Mouse (Mus musculus) forebrain, embryonic 15.5 days (tissue): ENCODE data around the gene Tmigd3. TPM values are rescaled to one million over a fixed set of nuclear protein-coding genes. Genes with fewer than 3 reads are reported as not detected.

Experiments used
- ATAC-seq: fragments of 200-750 bp; cut with Nextera tagmentation; replicated peaks from 2 replicates; pipeline ENCODE4 v1.8.0; 2017; ENCODE audit warnings: mild to moderate bottlenecking, moderate TSS enrichment, moderate library complexity
- H3K27ac ChIP-seq: fragments of 300-500 bp; sonication (generic); replicated peaks from 2 replicates; pipeline ENCODE4 v1.5.1; 2015; ENCODE audit warnings: mild to moderate bottlenecking, inconsistent platforms
- H3K27me3 ChIP-seq: fragments of 300-500 bp; sonication (generic); 2 replicates; pipeline ENCODE4 v1.6.1; 2015; ENCODE audit warnings: inconsistent platforms
- H3K36me3 ChIP-seq: fragments of 300-500 bp; sonication (generic); 2 replicates; pipeline ENCODE4 v1.6.1; 2015; ENCODE audit warnings: mild to moderate bottlenecking, inconsistent platforms
- H3K4me1 ChIP-seq: fragments of 300-500 bp; sonication (generic); 2 replicates; pipeline ENCODE4 v1.6.1; 2015; ENCODE audit warnings: inconsistent platforms
- H3K4me2 ChIP-seq: fragments of 300-500 bp; sonication (generic); replicated peaks from 2 replicates; pipeline ENCODE4 v1.6.1; 2015; ENCODE audit warnings: mild to moderate bottlenecking, inconsistent platforms
- H3K4me3 ChIP-seq: fragments of 300-500 bp; sonication (generic); 2 replicates; pipeline ENCODE4 v1.5.1; 2015; ENCODE audit warnings: mild to moderate bottlenecking, inconsistent platforms
- H3K9ac ChIP-seq: fragments of 300-500 bp; sonication (generic); replicated peaks from 2 replicates; pipeline ENCODE4 v1.6.1; 2015; ENCODE audit warnings: mild to moderate bottlenecking, inconsistent platforms
- H3K9me3 ChIP-seq: fragments of 300-500 bp; sonication (generic); 2 replicates; pipeline ENCODE4 v1.6.1; 2016; ENCODE audit warnings: inconsistent platforms
- WGBS: fragments of 180-500 bp; shearing (Covaris S2); methylation state at CpG from one replicate; pipeline ENCODE4 v1.1.7; 2015; ENCODE audit warnings: mixed read lengths; 5-methylcytosine and 5-hydroxymethylcytosine counted together
- polyA plus RNA-seq: library from polyadenylated mRNA; unstranded; fragments of >200 nt; fragmentation: Nextera tagmentation; extraction: Ambion mirVana; gene quantifications from 2 replicates; pipeline ENCODE4 v1.2.1, GENCODE M21; 2015

The Tmigd3 gene
- polyA plus RNA-seq, 1 experiment from 2014 or later = 0.24 TPM

DNA sequence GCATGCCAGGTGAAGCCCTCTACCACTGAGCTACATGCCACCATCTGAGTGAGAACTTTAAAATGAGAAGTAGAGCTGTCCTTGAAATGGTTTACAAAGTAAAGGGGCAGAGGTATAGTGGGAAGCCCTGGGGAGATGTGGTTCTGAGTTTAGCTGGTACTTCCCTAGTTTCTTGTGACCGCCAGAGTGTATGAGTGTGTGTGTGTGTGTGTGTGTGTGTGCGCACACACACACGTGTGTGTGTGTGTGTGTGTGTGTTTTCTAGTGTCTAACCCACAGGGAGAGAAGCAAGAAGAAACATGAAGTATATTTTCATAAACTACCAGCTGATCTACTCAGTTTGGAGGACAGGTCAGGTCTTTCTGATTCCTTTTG lies 57.5 kb downstream of the Tmigd3 start:
- H3K36me3 ChIP-seq = no peaks in the 10 kb centered on the region
- ATAC-seq = no peak
- no peaks in the 10 kb centered on the region for H3K27me3 ChIP-seq
- no peaks in the 10 kb centered on the region for H3K4me1 ChIP-seq
- H3K4me3 ChIP-seq = no peak overlapping the region
- WGBS = 88% methylated on average over 3 of the region's 3 CpGs
- no peak overlapping the region for H3K9ac ChIP-seq
- H3K9me3 ChIP-seq = no peaks in the 10 kb centered on the region
- H3K27ac ChIP-seq = no peak overlapping the region
- no peak overlapping the region for H3K4me2 ChIP-seq

DNA sequence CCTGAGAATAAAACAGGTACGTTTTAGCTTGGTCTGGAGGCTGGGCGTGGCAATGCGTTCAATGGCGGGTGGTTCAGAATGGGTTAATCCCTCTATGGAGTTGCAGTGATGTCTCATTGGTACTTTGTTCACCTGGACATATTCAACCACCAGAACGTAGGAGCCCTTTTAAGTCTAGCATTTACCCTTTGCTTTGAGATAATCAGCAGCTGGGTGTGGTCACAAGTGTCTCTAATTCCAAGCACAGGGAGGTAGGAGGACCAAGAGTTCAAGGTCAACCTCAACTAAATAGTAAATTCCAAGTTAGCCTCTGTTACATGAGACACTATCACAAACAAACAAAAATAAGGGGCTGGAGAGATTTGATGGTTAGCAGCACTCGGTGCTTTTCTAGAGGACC lies 58.1 kb downstream of the Tmigd3 start:
- Histone ChIP-seq H3K4me1 (no peaks in the 10 kb centered on the region), H3K27ac (no peak overlapping the region), H3K9ac (no peak overlapping the region), H3K9me3 (no peaks in the 10 kb centered on the region), H3K4me3 (no peak overlapping the region), H3K36me3 (no peaks in the 10 kb centered on the region), H3K27me3 (no peaks in the 10 kb centered on the region), H3K4me2 (no peak overlapping the region)
- ATAC-seq = no peak
- WGBS = 85% methylated on average over 6 of the region's 6 CpGs

DNA sequence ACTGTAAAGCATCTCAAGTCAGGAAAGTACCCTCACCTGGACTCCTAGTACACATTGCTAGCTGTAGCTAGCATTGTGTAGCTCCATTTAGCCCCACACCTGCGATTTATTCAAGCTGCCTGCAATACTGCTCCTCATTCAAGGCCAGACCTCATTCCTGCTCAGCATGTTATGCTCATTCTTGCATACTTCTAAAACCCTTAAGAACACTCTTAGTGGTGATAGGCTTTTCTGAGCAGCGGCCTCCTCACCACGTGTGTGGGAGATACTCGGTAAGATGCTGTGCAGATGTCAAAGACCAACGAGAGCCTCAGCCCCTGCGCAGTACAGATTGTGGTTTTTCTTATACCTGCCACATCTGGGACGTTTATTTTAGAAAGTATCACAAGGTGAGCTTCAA lies 59.1 kb downstream of the Tmigd3 start:
- no peak overlapping the region for H3K4me2 ChIP-seq
- 87% methylated on average over 7 of the region's 7 CpGs for WGBS
- ATAC-seq = no peak

DNA sequence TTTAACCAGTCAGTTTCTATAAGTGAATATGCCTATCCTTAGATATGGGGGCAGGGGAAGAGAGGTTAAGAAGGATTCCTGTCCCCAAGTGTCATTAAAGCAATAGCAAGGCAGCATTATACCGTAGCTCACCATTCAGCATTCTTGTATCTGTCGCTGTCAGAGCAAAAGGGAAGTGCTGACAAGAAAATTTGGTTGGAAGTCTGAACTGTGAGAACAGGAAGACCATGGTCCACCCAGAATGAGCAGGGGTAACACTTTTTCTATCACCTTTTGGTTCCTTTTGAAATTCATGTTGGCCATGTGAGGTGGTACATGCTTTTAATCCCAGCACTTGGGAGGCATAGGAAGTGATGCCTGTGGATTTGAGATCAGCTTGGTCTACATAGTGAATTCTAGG lies 60.4 kb downstream of the Tmigd3 start:
- Histone ChIP-seq H3K4me3 (no peak overlapping the region), H3K9me3 (no peaks in the 10 kb centered on the region), H3K9ac (no peak overlapping the region), H3K4me2 (no peak overlapping the region), H3K4me1 (no peaks in the 10 kb centered on the region), H3K36me3 (no peaks in the 10 kb centered on the region), H3K27me3 (no peaks in the 10 kb centered on the region), H3K27ac (no peak overlapping the region)
- ATAC-seq = no peak
- 93% methylated on average over 2 of the region's 2 CpGs for WGBS

More for the DNA sequence above, 59.1 kb downstream of the Tmigd3 start:
- Histone ChIP-seq H3K9ac (no peak overlapping the region), H3K4me3 (no peak overlapping the region), H3K36me3 (no peaks in the 10 kb centered on the region), H3K27me3 (no peaks in the 10 kb centered on the region), H3K9me3 (no peaks in the 10 kb centered on the region), H3K4me1 (no peaks in the 10 kb centered on the region), H3K27ac (no peak overlapping the region)

DNA sequence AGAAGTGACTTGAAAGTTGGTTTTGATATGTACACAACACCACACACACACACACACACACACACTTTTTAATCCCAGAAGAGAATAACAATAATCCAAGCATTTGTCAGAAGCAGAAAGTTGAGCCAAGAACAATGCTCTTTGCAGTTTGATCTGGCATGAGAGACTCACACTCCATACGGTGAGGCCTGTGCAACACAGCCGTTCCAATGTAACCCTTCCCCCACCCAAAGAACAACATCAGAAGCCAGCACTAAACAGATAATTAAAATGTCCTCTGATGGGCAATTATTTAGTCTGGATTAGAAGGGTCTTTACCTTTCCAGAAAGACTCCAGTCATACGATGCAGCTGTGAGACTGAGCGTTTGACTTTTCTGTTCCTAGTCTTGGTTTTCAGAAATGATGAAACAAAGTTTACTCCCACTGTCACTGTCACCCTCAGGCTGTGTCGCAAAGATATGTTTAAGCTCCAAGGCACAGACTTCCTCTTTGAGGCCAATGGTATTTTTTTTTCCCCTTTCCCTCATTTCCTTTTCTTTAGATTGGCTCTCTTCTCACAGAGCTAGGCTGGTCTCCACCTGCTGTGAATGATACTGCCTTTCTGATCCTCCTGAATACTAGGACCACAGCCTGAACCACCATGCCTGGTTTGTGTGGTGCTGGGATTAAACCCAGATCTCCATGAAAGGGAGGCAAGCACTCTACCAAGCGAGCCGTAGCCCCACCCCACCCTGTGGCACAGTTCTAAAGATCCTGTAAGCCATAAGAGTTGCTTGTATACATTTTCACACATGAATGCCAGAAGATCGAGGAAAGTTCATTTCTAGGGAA lies 61.8 kb downstream of the Tmigd3 start, which contains the start of gene I830077J02Rik:
Gene I830077J02Rik, minus strand, starts transcription at position 425 of the 832 bp plus-strand sequence.
- no peak within 1 kb of the TSS for H3K4me2 ChIP-seq
- H3K9me3 ChIP-seq = no peaks in the 10 kb centered on the region
- no peak within 1 kb of the TSS for H3K4me3 ChIP-seq
- H3K36me3 ChIP-seq = peaks cover 7% of the 10 kb centered on the region; the same call in 1 of the 2 replicates
- ATAC-seq = no peak
- WGBS = 90% methylated on average over 8 of the region's 8 CpGs
- H3K4me1 ChIP-seq = no peaks in the 10 kb centered on the region
- H3K9ac ChIP-seq = no peak within 1 kb of the TSS
- H3K27me3 ChIP-seq = no peaks in the 10 kb centered on the region
- no peak within 1 kb of the TSS for H3K27ac ChIP-seq

- no peaks in the 10 kb centered on the region for H3K9me3 ChIP-seq
- no peak overlapping the region for H3K4me3 ChIP-seq
- 91% methylated on average over 6 of the region's 6 CpGs for WGBS
- no peaks in the 10 kb centered on the region for H3K27me3 ChIP-seq
- no peak for ATAC-seq
- H3K9ac ChIP-seq = no peak overlapping the region
- H3K4me2 ChIP-seq = no peak overlapping the region
- no peak overlapping the region for H3K27ac ChIP-seq
- peaks cover 11% of the 10 kb centered on the region; the same call in 1 of the 2 replicates for H3K36me3 ChIP-seq
- no peaks in the 10 kb centered on the region for H3K4me1 ChIP-seq
These were observed 63.2 kb downstream of the Tmigd3 start for GRCm38 (mm10) chr3:105933926-105934325.

DNA sequence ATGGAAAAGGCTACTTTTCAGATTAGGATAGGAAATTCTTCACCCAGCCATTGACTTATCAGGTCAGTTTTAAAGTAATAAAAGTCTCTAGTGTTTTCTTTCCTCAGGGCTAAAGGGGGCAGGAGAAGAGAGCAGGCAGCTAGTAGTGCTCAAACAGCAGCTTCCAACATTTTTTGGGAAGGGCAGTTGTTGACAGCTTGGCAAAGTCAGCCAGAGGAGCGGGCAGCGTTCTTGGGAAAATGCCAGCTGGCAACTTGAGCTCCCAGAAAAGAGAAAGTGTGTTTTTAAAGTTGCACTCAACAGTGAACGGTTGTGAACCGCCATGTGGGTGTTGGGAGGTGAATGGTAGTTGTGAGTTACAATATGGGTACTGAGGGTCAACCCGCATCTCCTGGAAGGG lies 64.3 kb downstream of the Tmigd3 start:
- no peak overlapping the region for H3K27ac ChIP-seq
- H3K9me3 ChIP-seq = no peaks in the 10 kb centered on the region
- H3K4me2 ChIP-seq = no peak overlapping the region
- no peaks in the 10 kb centered on the region for H3K4me1 ChIP-seq
- H3K4me3 ChIP-seq = no peak overlapping the region
- no peak for ATAC-seq
- 63% methylated on average over 5 of the region's 5 CpGs for WGBS
- H3K27me3 ChIP-seq = no peaks in the 10 kb centered on the region
- no peak overlapping the region for H3K9ac ChIP-seq
- H3K36me3 ChIP-seq = peaks cover 13% of the 10 kb centered on the region; the same call in 1 of the 2 replicates

DNA sequence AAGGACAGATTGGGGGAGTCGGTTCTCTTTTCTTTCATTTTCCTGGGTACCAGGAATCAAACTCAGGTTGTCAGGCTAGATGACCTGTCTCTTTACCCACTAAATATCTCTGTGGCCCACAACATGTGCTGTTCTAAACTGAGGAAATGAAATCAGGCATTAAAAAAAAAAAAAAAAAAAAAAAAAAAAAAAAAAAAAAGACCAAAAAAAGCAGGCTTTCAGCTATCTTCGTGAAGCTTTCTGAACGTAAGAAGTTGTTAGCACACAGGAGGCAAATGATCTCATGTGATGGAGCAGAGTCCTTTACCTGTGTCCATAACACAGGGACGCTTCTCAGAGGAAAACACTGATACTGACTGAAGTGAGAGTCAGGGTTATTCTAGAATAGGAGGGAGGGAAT lies 65.4 kb downstream of the Tmigd3 start:
- WGBS = 96% methylated on average over 4 of the region's 4 CpGs
- ATAC-seq = no peak

GRCm38 (mm10) chr3:105951348-105951747 lies 80.6 kb downstream of the Tmigd3 start:
- Histone ChIP-seq H3K9ac (no peak overlapping the region), H3K27ac (no peak overlapping the region), H3K36me3 (peaks cover 78% of the 10 kb centered on the region), H3K27me3 (no peaks in the 10 kb centered on the region), H3K4me2 (no peak overlapping the region), H3K9me3 (no peaks in the 10 kb centered on the region), H3K4me1 (no peaks in the 10 kb centered on the region), H3K4me3 (no peak overlapping the region)
- WGBS = 95% methylated on average over 7 of the region's 7 CpGs
- ATAC-seq = no peak

More for the DNA sequence above, 65.4 kb downstream of the Tmigd3 start:
- Histone ChIP-seq H3K27me3 (no peaks in the 10 kb centered on the region), H3K4me2 (no peak overlapping the region), H3K27ac (no peak overlapping the region), H3K36me3 (peaks cover 21% of the 10 kb centered on the region), H3K4me1 (no peaks in the 10 kb centered on the region), H3K9ac (no peak overlapping the region), H3K4me3 (no peak overlapping the region), H3K9me3 (no peaks in the 10 kb centered on the region)

GRCm38 (mm10) chr3:105957235-105957634 lies 86.5 kb downstream of the Tmigd3 start:
- H3K4me1 ChIP-seq = peaks cover 28% of the 10 kb centered on the region
- no peak overlapping the region for H3K4me2 ChIP-seq
- H3K9me3 ChIP-seq = no peaks in the 10 kb centered on the region
- H3K4me3 ChIP-seq = no peak overlapping the region
- no peak overlapping the region for H3K27ac ChIP-seq
- H3K9ac ChIP-seq = no peak overlapping the region
- ATAC-seq = no peak
- peaks cover 43% of the 10 kb centered on the region for H3K36me3 ChIP-seq
- 96% methylated on average over 1 of the region's 1 CpGs for WGBS
- H3K27me3 ChIP-seq = no peaks in the 10 kb centered on the region

DNA sequence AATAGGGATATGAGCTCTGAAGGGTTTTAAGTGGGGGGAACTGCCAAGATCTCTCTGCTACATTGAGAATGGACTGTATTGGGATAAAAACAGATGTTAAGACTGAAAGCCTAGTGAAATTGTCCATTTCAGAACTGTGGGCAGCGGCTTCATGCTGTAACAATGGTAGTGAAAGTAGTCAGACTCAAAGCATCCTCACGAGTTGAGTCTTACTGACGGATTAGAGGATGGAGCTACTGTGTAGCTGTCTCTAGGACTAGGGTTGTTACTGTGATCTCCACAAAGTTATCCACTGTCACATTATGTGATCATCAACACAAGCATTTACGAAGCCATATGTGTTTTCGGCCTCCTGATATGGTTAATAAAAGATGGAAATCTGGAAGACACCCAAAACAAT lies 87.5 kb downstream of the Tmigd3 start:
- no peak for ATAC-seq

DNA sequence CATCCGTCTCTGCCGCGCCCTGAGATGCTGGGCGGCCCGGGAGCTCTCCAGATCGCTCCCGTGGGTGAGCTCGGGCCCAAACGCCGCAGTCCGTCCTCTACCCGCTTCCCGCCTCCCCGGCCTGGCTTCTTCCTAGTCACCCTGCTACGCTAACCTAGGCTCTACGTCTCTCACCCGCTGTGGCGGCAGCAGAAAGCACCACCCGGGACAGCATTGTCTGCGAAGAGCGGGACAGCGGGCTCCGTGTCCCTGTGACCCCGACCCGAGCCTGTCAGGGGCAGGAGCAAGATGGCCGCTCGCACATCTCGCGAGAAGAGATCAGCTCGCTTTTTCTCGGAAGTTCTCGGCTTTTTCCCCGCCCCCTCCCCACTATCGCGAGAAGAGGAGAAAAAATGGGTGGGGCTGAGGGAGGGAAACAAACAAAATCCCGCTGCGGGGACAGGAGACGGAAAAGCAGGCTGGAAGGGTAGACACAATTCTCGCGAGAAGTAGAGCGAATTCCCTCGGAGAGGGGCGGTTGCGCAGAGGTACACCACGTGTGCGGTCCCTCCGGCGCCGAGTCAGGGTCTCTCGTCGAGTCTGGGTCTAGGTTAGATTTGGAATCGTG lies 88.4 kb downstream of the Tmigd3 start, which contains the start of gene Wdr77:
Gene Wdr77, plus strand, starts transcription at position 396 of the 607 bp plus-strand sequence.
- H3K9ac ChIP-seq = peak within 1 kb of the TSS; percentile 99
- H3K27me3 ChIP-seq = no peaks in the 10 kb centered on the region
- WGBS = under 1% methylated on average over 52 of the region's 52 CpGs
- H3K36me3 ChIP-seq = peaks cover 45% of the 10 kb centered on the region
- H3K4me2 ChIP-seq = peak within 1 kb of the TSS; percentile 77
- peaks cover 28% of the 10 kb centered on the region for H3K4me1 ChIP-seq
- ATAC-seq = peak; percentile 99
- H3K27ac ChIP-seq = peak within 1 kb of the TSS; percentile 91
- H3K9me3 ChIP-seq = no peaks in the 10 kb centered on the region
- peak within 1 kb of the TSS; percentile 98 for H3K4me3 ChIP-seq

More for the DNA sequence above, 87.5 kb downstream of the Tmigd3 start:
- WGBS = 48% methylated on average over 5 of the region's 5 CpGs
- peaks cover 28% of the 10 kb centered on the region for H3K4me1 ChIP-seq
- no peak overlapping the region for H3K27ac ChIP-seq
- peak overlapping the region; percentile 98 for H3K4me3 ChIP-seq
- H3K4me2 ChIP-seq = peak overlapping the region; percentile 67
- H3K9ac ChIP-seq = peak overlapping the region; percentile 99
- peaks cover 43% of the 10 kb centered on the region for H3K36me3 ChIP-seq
- no peaks in the 10 kb centered on the region for H3K9me3 ChIP-seq
- H3K27me3 ChIP-seq = no peaks in the 10 kb centered on the region
